Mouse (Mus musculus): Measurements from ENCODE around the gene Ankrd23.

Gene Ankrd23

GRCm38 (mm10) chr1:36563197-36563596 is 26.5 kb upstream of the Ankrd23 start:
- no peak for DNase-seq (ENCODE audit: low read depth)

GRCm38 (mm10) chr1:36562388-36562787 is 25.7 kb upstream of the Ankrd23 start:
- no peak for DNase-seq (ENCODE audit: low read depth)

DNA sequence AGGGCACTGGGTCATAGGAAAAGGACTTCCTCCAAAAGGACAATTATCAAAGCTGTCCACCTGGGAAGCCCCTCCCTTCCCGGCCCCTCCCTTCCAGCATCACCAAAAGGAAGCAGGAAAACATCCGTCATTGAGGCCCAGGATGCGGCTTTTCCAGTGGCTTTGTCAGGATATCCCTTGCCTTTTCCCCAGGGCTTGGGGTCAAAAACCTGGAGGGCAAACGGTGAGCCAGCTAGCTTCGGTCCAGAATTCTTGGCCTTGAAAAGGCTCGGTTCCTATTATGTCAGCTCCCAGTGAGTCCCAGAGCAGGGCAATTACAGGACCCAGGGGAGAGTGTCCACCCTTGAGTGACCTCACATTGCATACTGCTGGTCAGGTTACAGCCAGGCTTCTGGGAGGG is 24.2 kb upstream of the Ankrd23 start:
- DNase-seq (ENCODE audit: low read depth), result no peak

DNA sequence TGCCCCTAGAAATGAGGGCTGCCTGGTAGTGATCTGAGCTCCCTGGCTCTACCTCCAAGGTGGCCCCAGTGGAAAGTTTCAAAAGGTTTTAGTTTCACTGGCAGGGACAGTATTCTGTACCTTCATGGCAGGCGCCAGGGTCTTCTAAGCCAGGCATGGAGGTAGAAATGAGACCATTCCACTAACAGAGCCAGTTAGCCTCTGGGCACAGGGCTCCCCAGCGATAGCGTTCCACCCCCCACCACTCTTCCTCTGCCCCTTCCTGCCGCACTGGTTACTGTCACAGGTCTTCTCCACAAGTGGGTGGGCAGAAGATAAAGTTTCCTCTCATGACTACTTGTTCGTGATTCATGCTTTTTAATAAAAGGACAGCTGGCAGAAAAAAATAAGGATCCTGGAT is 23.2 kb upstream of the Ankrd23 start:
- no peak for DNase-seq (ENCODE audit: low read depth)

DNA sequence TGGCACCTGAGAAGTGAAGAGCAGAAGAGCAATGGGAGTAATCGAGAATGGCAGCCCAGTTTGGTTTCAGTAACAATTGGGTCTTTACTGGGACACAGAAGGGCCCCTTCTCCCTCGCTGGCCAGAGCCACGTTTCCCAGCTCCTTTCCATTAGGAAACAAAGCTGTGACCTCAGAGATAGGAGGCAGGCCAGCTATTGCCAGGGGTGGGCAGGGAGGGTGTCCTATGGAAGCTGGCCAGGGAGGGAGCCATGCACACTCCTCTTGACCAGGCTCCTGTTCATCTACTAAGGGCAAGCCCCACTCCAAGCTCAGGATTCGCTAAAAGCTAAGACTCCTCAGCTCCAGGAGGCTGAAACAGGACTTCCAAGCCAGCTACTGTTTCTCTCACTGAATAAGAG is 22.6 kb upstream of the Ankrd23 start:
- DNase-seq (ENCODE audit: low read depth), result no peak

GRCm38 (mm10) chr1:36558031-36558993 is 21.6 kb upstream of the Ankrd23 start, which contains the start of gene Sema4c:
Sema4c (minus strand) TSS chr1:36558349.
- peak; percentile 66 for DNase-seq (ENCODE audit: low read depth)

DNA sequence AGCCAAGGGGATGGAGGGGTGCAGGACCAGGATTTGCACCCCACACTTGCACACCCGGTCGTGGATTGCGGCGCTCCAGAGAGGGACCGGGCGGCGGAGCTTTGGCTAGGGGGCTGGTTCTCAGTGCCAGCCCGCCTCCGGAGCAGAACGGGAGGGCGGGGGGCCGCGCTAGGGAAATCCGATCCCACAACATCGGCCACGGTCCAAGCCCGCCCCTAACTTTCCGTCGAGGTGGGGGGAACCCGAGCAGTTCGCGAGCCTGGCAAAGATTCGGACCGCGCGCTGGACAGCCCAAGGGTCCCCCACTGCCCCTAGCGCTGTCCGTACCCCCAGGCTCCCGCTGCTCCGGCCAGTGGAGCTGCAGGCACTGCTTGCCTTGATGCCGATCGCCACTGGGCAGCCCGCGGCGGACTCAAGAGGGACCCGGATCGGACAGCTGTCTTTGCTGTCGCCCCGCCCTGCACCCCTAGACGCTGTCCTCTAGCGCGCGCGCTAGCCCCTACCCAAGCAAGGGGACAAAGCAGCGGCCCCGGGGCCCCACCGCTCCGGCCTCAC is 20.9 kb upstream of the Ankrd23 start:
- peak; percentile 90 for DNase-seq (ENCODE audit: low read depth)

- peak; percentile 96 for DNase-seq (ENCODE audit: low read depth)
Measured at GRCm38 (mm10) chr1:36556553-36557456, 20.1 kb upstream of the Ankrd23 start.

- DNase-seq (ENCODE audit: low read depth), result peak; percentile 70
Measured at GRCm38 (mm10) chr1:36555798-36556395, 19.2 kb upstream of the Ankrd23 start.

GRCm38 (mm10) chr1:36554633-36555399 is 18.1 kb upstream of the Ankrd23 start:
- DNase-seq (ENCODE audit: low read depth), result no peak

- DNase-seq (ENCODE audit: low read depth), result no peak
Measured at GRCm38 (mm10) chr1:36552506-36552905, 15.8 kb upstream of the Ankrd23 start.

DNA sequence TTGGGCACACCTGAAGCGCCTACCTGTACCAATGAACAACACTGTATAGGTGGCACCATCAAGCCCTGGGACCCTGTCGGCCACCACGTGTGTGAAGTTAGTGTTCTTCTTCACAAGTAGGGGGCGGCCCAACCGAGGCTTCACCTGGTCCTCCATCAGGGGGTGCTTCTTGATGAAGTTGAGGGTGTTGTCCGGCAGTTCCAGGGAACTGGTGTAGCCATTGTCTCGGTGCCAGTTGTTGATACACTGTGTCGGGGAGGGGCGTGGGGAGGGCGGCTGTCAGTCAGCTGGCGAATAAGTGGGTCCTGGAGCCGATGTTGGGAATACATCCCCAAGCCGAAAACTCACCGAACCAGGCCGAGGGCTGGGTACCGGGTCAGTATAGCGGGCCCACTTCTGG is 15.2 kb upstream of the Ankrd23 start:
- no peak for DNase-seq (ENCODE audit: low read depth)

GRCm38 (mm10) chr1:36550075-36550863 is 13.6 kb upstream of the Ankrd23 start:
- no peak for DNase-seq (ENCODE audit: low read depth)

- DNase-seq (ENCODE audit: low read depth), result no peak
Measured at GRCm38 (mm10) chr1:36549491-36549890, 12.8 kb upstream of the Ankrd23 start.

- no peak for DNase-seq (ENCODE audit: low read depth)
Measured at GRCm38 (mm10) chr1:36548771-36549170, 12.1 kb upstream of the Ankrd23 start.

DNA sequence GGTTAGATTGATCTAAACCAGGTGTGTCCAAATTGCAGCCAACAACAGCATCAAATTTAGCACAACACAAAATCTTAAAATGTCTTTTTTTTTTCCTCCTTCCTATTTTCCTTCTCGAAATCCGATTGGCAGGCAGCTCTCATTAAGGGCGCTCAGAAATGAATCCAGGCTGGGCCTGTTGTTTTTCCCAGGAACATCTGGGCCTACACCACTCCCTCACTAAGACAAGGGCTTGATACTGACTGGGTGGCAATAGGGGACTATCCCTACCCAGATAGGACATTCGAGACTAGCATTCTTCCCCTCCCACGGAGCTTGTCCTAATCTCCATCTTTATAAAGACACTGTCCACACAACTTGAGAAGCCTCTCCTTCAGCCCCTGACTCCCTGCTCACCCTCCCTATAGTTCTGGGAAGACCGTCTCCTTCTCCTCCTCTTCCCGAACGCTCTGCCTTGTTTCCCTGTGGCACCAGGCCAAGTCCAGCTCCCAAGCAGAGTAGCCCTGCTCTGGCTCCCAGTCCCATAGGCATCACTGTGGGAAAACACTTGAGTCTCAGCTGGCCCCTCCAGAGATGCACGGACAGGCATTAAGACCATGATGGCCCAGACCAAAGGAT is 11.4 kb upstream of the Ankrd23 start:
- DNase-seq (ENCODE audit: low read depth), result peak; percentile 55

DNA sequence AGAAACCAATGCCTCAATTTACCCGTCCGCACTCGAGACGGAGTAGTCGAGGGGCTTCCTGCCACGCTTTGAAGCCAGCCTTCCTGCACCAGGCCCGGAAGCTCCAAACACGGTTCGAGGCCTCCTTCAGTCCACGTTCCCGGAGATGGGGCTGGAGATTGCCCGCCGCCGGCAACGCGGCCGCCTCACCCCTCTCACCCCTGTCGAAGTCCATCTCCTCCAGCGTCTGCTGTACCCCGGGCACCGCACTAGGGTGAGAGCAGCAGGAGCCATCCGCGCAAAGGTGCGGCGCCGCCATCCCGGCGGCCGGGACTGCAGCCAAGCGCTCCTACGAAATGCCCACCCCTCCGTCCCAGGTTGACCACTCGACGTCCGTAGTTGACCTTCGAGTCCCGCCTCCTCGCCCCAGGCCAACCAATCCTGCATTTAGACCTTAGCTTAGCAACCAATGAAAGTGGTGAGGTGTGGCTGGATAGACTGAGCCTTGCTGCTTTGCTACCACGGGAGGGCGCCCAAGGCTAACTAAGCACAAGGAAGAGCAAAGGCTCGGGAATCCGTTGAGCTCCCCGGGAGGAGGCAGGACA is 10.3 kb upstream of the Ankrd23 start, which contains the start of gene Ankrd39:
Gene Ankrd39, minus strand, starts transcription at position 558 of the 584 bp plus-strand sequence.
- DNase-seq (ENCODE audit: low read depth), result peak; percentile 99

GRCm38 (mm10) chr1:36545845-36546600 is 9.3 kb upstream of the Ankrd23 start:
- no peak for DNase-seq (ENCODE audit: low read depth)

DNA sequence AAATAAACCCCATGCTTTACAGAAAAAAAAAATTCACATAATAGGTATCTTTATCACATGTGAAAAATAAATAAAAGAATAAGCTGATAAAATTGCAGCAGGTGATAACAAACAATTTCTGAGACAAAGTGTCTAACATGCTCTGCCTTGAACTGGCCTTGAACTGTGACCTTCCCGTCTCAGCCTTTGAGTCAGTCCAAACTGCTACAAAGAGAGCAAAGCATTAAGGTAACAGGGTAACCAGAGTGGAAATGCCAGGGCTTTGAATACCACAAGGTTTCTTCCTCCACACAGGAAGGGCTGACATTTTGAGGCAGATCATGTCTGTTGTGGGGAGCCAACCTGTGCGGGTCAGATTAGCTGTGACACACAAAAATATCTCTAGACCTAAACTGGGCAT is 8.7 kb upstream of the Ankrd23 start:
- no peak for DNase-seq (ENCODE audit: low read depth)
